Mouse (Mus musculus) bone marrow, adult 2 months (tissue): ENCODE measurements around the gene Gm49721.
"Not testable (repeated sequence)": the region's sequence is repeated elsewhere in the genome, so short reads cannot be mapped to it uniquely, and the experiment has no call there.

ENCODE experiments used
- CTCF ChIP-seq: fragments of 200-500 bp; IDR thresholded peaks from 2 replicates; pipeline ENCODE4 v1.5.1; 2011; ENCODE audit warnings: low read length, control low read depth; ENCODE audit not compliant: control insufficient read depth, insufficient read depth
- POLR2A ChIP-seq: fragments of 200-500 bp; IDR thresholded peaks from 2 replicates; pipeline ENCODE4 v1.6.1; 2011; ENCODE audit warnings: low read depth, mild to moderate bottlenecking, control low read depth, low read length, borderline replicate concordance; ENCODE audit not compliant: control insufficient read depth

DNA sequence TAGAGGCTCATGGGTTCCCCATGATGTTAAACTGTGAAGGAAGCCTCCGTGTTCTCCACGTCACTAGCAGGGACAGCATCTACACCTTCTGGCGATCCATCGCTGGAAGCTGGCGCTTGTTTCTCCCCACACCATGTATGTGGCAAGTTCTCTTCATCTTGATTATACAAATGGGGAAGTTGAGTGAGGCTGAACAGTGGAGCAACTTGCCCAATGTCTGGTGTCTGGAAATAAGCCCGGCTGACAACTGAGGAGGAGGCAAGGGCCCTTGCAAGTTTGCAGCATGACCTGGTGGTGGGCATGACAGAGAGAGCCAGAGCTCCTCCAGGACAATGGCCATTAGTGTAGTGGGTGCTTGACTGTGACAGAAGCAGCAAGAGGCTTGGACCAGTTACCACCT lies 96.8 kb downstream of the Gm49721 start:
- TF ChIP-seq POLR2A, CTCF: not testable (repeated sequence)
